Mouse (Mus musculus) forebrain, embryonic 11.5 days (tissue): Measurements from ENCODE around the gene Cachd1. TPM values are rescaled to one million over a fixed set of nuclear protein-coding genes. Genes with fewer than 3 reads are reported as not detected.
A peak's percentile ranks its signal among the peaks of the same experiment; 100 is the strongest.

ENCODE experiments used
- ATAC-seq: fragments of 200-750 bp; cut with Nextera tagmentation; replicated peaks from 2 replicates; pipeline ENCODE4 v1.8.0; 2017; ENCODE audit warnings: moderate TSS enrichment; ENCODE audit not compliant: low FRiP score
- DNase-seq: peaks from one replicate; pipeline ENCODE4 v3.0.0-alpha.2; 2017; ENCODE audit warnings: low spot score
- H3K27ac ChIP-seq: fragments of 300-500 bp; sonication (generic); 2 replicates; pipeline ENCODE4 v1.5.1; 2014; ENCODE audit warnings: low read depth, low read length
- H3K27me3 ChIP-seq: fragments of 300-500 bp; sonication (generic); 2 replicates; pipeline ENCODE4 v1.6.1; 2014; ENCODE audit warnings: mild to moderate bottlenecking, low read length, mixed read lengths; ENCODE audit not compliant: control insufficient read depth, insufficient read depth
- H3K36me3 ChIP-seq: fragments of 300-500 bp; sonication (generic); 2 replicates; pipeline ENCODE4 v1.6.1; 2014; ENCODE audit warnings: mild to moderate bottlenecking, low read length, moderate library complexity, mixed read lengths; ENCODE audit not compliant: control insufficient read depth, insufficient read depth
- H3K4me1 ChIP-seq: fragments of 300-500 bp; sonication (generic); replicated peaks from 2 replicates; pipeline ENCODE4 v1.6.1; 2014; ENCODE audit warnings: low read length, mixed read lengths; ENCODE audit not compliant: control insufficient read depth, insufficient read depth
- H3K4me2 ChIP-seq: fragments of 300-500 bp; sonication (generic); 2 replicates; pipeline ENCODE4 v1.6.1; 2014; ENCODE audit warnings: low read depth, mild to moderate bottlenecking, low read length, moderate library complexity, mixed read lengths; ENCODE audit not compliant: severe bottlenecking
- H3K4me3 ChIP-seq: fragments of 300-500 bp; sonication (generic); 2 replicates; pipeline ENCODE4 v1.5.1; 2014; ENCODE audit warnings: low read depth, low read length
- H3K9ac ChIP-seq: fragments of 300-500 bp; sonication (generic); 2 replicates; pipeline ENCODE4 v1.6.1; 2014; ENCODE audit warnings: low read length
- H3K9me3 ChIP-seq: fragments of 300-500 bp; sonication (generic); 2 replicates; pipeline ENCODE4 v1.6.1; 2016; ENCODE audit warnings: low read length, mixed read lengths; ENCODE audit not compliant: control insufficient read depth
- WGBS: fragments of 180-500 bp; shearing (Covaris S2); extraction: QIAGEN DNeasy Blood & Tissue Kit; methylation state at CpG from one replicate; pipeline ENCODE4 v1.1.7; 2014; 5-methylcytosine and 5-hydroxymethylcytosine counted together
- polyA plus RNA-seq: library from polyadenylated mRNA; unstranded; fragments of >200 nt; fragmentation: Nextera tagmentation; extraction: Ambion mirVana; gene quantifications from 2 replicates; pipeline ENCODE4 v1.2.1, GENCODE M21; 2014

Gene Cachd1
- polyA plus RNA-seq, 1 experiment from 2014 or later, result 45.3 TPM

GRCm38 (mm10) chr4:100758265-100758898 lies 18.1 kb upstream of the Cachd1 start:
- ATAC-seq, result no peak
- WGBS, result 90% methylated on average over 6 of the region's 6 CpGs
- H3K27ac ChIP-seq, result no peak overlapping the region
- H3K4me1 ChIP-seq, result no peaks in the 10 kb centered on the region
- H3K9ac ChIP-seq, result no peak overlapping the region
- DNase-seq, result no peak
- H3K27me3 ChIP-seq, result no peaks in the 10 kb centered on the region
- no peak overlapping the region for H3K4me2 ChIP-seq
- no peaks in the 10 kb centered on the region for H3K9me3 ChIP-seq
- no peak overlapping the region for H3K4me3 ChIP-seq
- no peaks in the 10 kb centered on the region for H3K36me3 ChIP-seq

GRCm38 (mm10) chr4:100759603-100760002 lies 16.9 kb upstream of the Cachd1 start:
- WGBS, result 80% methylated on average over 1 of the region's 1 CpGs
- Histone ChIP-seq H3K4me1 (no peaks in the 10 kb centered on the region), H3K4me3 (no peak overlapping the region), H3K36me3 (no peaks in the 10 kb centered on the region), H3K9me3 (no peaks in the 10 kb centered on the region), H3K4me2 (no peak overlapping the region), H3K27me3 (no peaks in the 10 kb centered on the region), H3K27ac (no peak overlapping the region), H3K9ac (no peak overlapping the region)
- DNase-seq (no peak), ATAC-seq (no peak)

GRCm38 (mm10) chr4:100760416-100760815 lies 16.1 kb upstream of the Cachd1 start:
- WGBS, result 94% methylated on average over 5 of the region's 5 CpGs
- no peak overlapping the region for H3K4me2 ChIP-seq
- ATAC-seq (no peak), DNase-seq (no peak)
- no peak overlapping the region for H3K4me3 ChIP-seq
- no peak overlapping the region for H3K27ac ChIP-seq
- H3K9ac ChIP-seq, result no peak overlapping the region
- H3K36me3 ChIP-seq, result no peaks in the 10 kb centered on the region
- H3K4me1 ChIP-seq, result no peaks in the 10 kb centered on the region
- no peaks in the 10 kb centered on the region for H3K27me3 ChIP-seq
- no peaks in the 10 kb centered on the region for H3K9me3 ChIP-seq

- H3K27me3 ChIP-seq, result no peaks in the 10 kb centered on the region
- 54% methylated on average over 3 of the region's 3 CpGs for WGBS
These were observed 7.9 kb upstream of the Cachd1 start for GRCm38 (mm10) chr4:100768606-100769005.

GRCm38 (mm10) chr4:100776871-100777375 lies 448 bp downstream of the Cachd1 start:
- no peaks in the 10 kb centered on the region for H3K9me3 ChIP-seq
- H3K36me3 ChIP-seq, result no peaks in the 10 kb centered on the region
- peak overlapping the region; percentile 83 for H3K27ac ChIP-seq
- H3K4me3 ChIP-seq, result peak overlapping the region; percentile 89
- WGBS, result under 1% methylated on average over 59 of the region's 68 CpGs
- peak; percentile 47 for ATAC-seq
- H3K4me1 ChIP-seq, result peaks cover 13% of the 10 kb centered on the region; the same call in 1 of the 2 replicates
- no peaks in the 10 kb centered on the region; the same call in 1 of the 2 replicates for H3K27me3 ChIP-seq
- no peak for DNase-seq
- peak overlapping the region; percentile 96 for H3K9ac ChIP-seq
- H3K4me2 ChIP-seq, result peak overlapping the region; percentile 80

More at GRCm38 (mm10) chr4:100768606-100769005, 7.9 kb upstream of the Cachd1 start:
- H3K27ac ChIP-seq, result no peak overlapping the region
- H3K4me1 ChIP-seq, result no peaks in the 10 kb centered on the region
- H3K4me2 ChIP-seq, result no peak overlapping the region
- no peak overlapping the region for H3K9ac ChIP-seq
- ATAC-seq (no peak), DNase-seq (no peak)
- no peaks in the 10 kb centered on the region for H3K36me3 ChIP-seq
- H3K9me3 ChIP-seq, result no peaks in the 10 kb centered on the region
- no peak overlapping the region for H3K4me3 ChIP-seq

GRCm38 (mm10) chr4:100777376-100778041 lies 1.0 kb downstream of the Cachd1 start:
- no peaks in the 10 kb centered on the region for H3K9me3 ChIP-seq
- H3K4me1 ChIP-seq, result peaks cover 13% of the 10 kb centered on the region; the same call in 1 of the 2 replicates
- no peaks in the 10 kb centered on the region for H3K36me3 ChIP-seq
- ATAC-seq, result peak; percentile 53
- H3K4me2 ChIP-seq, result peak overlapping the region; percentile 80
- no peaks in the 10 kb centered on the region; the same call in 1 of the 2 replicates for H3K27me3 ChIP-seq
- DNase-seq, result peak; percentile 81
- peak overlapping the region; percentile 89 for H3K4me3 ChIP-seq
- H3K9ac ChIP-seq, result peak overlapping the region; percentile 96
- under 1% methylated on average over 42 of the region's 42 CpGs for WGBS
- peak overlapping the region; percentile 83 for H3K27ac ChIP-seq

- Histone ChIP-seq H3K36me3 (no peaks in the 10 kb centered on the region), H3K27me3 (no peaks in the 10 kb centered on the region; the same call in 1 of the 2 replicates), H3K9ac (peak overlapping the region; percentile 96), H3K27ac (peak overlapping the region; percentile 83), H3K9me3 (no peaks in the 10 kb centered on the region), H3K4me3 (peak overlapping the region; percentile 89), H3K4me2 (peak overlapping the region; percentile 80), H3K4me1 (peaks cover 13% of the 10 kb centered on the region; the same call in 1 of the 2 replicates)
- WGBS, result 1% methylated on average over 16 of the region's 16 CpGs
- no peak for ATAC-seq
- DNase-seq, result no peak
These were observed 1.6 kb downstream of the Cachd1 start for GRCm38 (mm10) chr4:100778082-100778481.

GRCm38 (mm10) chr4:100779023-100779422 lies 2.5 kb downstream of the Cachd1 start:
- no peaks in the 10 kb centered on the region for H3K9me3 ChIP-seq
- peaks cover 13% of the 10 kb centered on the region; the same call in 1 of the 2 replicates for H3K4me1 ChIP-seq
- no peaks in the 10 kb centered on the region; the same call in 1 of the 2 replicates for H3K27me3 ChIP-seq
- peak overlapping the region; percentile 96 for H3K9ac ChIP-seq
- WGBS, result 4% methylated on average over 4 of the region's 4 CpGs
- DNase-seq (no peak), ATAC-seq (no peak)
- H3K4me3 ChIP-seq, result peak overlapping the region; percentile 89
- H3K36me3 ChIP-seq, result no peaks in the 10 kb centered on the region
- H3K27ac ChIP-seq, result no peak overlapping the region
- peak overlapping the region; percentile 80 for H3K4me2 ChIP-seq
